ENCODE assay signal across 9 mouse cellular contexts in genomic region chr6:128992753-128993152, GRCm38 (mm10). TPM values are rescaled to one million over a fixed set of nuclear protein-coding genes. Genes with fewer than 3 reads are reported as not detected.
A peak's percentile ranks its signal among the peaks of the same experiment; 100 is the strongest.
DNase-seq lines count a peak whose midpoint lies in the region; ATAC-seq and TF ChIP-seq lines count a peak whose summit lies in the region.
"Had no signal": no experiment of that assay in that cellular context is flagged by ENCODE, and none has a peak within 500 bp of the region (broad histone marks: within the 10 kb centered on the region; RNA-seq: fewer than 3 reads in every experiment).

No protein-coding gene starts in this region.

- 5% methylated on average over 3 of the region's 3 CpGs for WGBS in forebrain, postnatal 0 days
- WGBS in midbrain, embryonic 10.5 days: 50% methylated on average over 3 of the region's 3 CpGs

- no peak for TF ChIP-seq EP300 in ES-Bruce4 (IDR thresholded peaks at IDR 0.05; ENCODE audit: insufficient read depth, low read depth, low read length)

- no peak for TF ChIP-seq POLR2A in ES-Bruce4 (IDR thresholded peaks at IDR 0.05; ENCODE audit: insufficient read depth, low read length)

- H3K9me3 ChIP-seq in ES-Bruce4 (replicated peaks; ENCODE audit: control insufficient read depth, insufficient read depth, low read length, poor library complexity, severe bottlenecking): peaks cover 43% of the 10 kb centered on the region
- H3K9me3 ChIP-seq in forebrain, postnatal 0 days (ENCODE audit: low read length): no peaks in the 10 kb centered on the region
- no peaks in the 10 kb centered on the region for H3K9me3 ChIP-seq in midbrain, embryonic 10.5 days (replicated peaks)

- no peaks in the 10 kb centered on the region for H3K27me3 ChIP-seq in ES-Bruce4 (ENCODE audit: control insufficient read depth, insufficient read depth, low read length, poor library complexity, severe bottlenecking)
- no peaks in the 10 kb centered on the region for H3K27me3 ChIP-seq in forebrain, postnatal 0 days (ENCODE audit: insufficient read depth, low read length)
- no peaks in the 10 kb centered on the region for H3K27me3 ChIP-seq in midbrain, embryonic 10.5 days (ENCODE audit: low read depth, poor library complexity, severe bottlenecking)

- no peaks in the 10 kb centered on the region for H3K4me1 ChIP-seq in ES-Bruce4 (ENCODE audit: control insufficient read depth, insufficient read depth, low read length)
- H3K4me1 ChIP-seq in forebrain, postnatal 0 days (ENCODE audit: insufficient read depth): no peaks in the 10 kb centered on the region
- H3K4me1 ChIP-seq in midbrain, embryonic 10.5 days: peaks cover 24% of the 10 kb centered on the region

- no peaks in the 10 kb centered on the region for H3K36me3 ChIP-seq in ES-Bruce4 (ENCODE audit: control insufficient read depth, insufficient read depth, low read length, poor library complexity, severe bottlenecking)
- H3K36me3 ChIP-seq in forebrain, postnatal 0 days (ENCODE audit: insufficient read depth): no peaks in the 10 kb centered on the region
- no peaks in the 10 kb centered on the region for H3K36me3 ChIP-seq in midbrain, embryonic 10.5 days

- no peak for TF ChIP-seq CTCF in ES-Bruce4 (IDR thresholded peaks at IDR 0.05; ENCODE audit: low read depth, low read length)
- no peak for TF ChIP-seq CTCF in forebrain, postnatal 0 days (IDR thresholded peaks at IDR 0.05; ENCODE audit: low read depth)

- H3K27ac ChIP-seq in ES-Bruce4 (ENCODE audit: insufficient read depth, low read length): peak overlapping the region; percentile 96
- H3K27ac ChIP-seq in forebrain, postnatal 0 days (ENCODE audit: low read depth, low read length): no peak overlapping the region
- peak overlapping the region; percentile 52 for H3K27ac ChIP-seq in midbrain, embryonic 10.5 days (replicated peaks)

- no peak overlapping the region for H3K4me3 ChIP-seq in ES-Bruce4 (ENCODE audit: low read depth, low read length)
- no peak overlapping the region for H3K4me3 ChIP-seq in forebrain, postnatal 0 days (ENCODE audit: low read depth, low read length)
- H3K4me3 ChIP-seq in midbrain, embryonic 10.5 days: no peak overlapping the region

- peak; percentile 59 for ATAC-seq in forebrain, postnatal 0 days

- intact Hi-C loops in heart, postnatal 36 days (cut with DNase I): no loop called here

- peak overlapping the region; percentile 21 for H3K4me2 ChIP-seq in forebrain, postnatal 0 days (ENCODE audit: low read depth)

- peak; percentile 77 for DNase-seq in A20 (ENCODE audit: low read depth, low spot score)
- peak; percentile 6 for DNase-seq in forebrain, postnatal 0 days
- DNase-seq in midbrain, embryonic 10.5 days (ENCODE audit: low spot score): no peak
- DNase-seq in ovary, adult 18-20 months (ENCODE audit: low spot score): no peak
- DNase-seq in heart, postnatal 36 days: no peak
- no peak for DNase-seq in right cerebral cortex, postnatal 25 days
- no peak for DNase-seq in urinary bladder, postnatal 4 days (ENCODE audit: low spot score in 2 of 2)
- DNase-seq: kidney, adult 8-10 months had no signal

- H3K9ac ChIP-seq in ES-Bruce4 (ENCODE audit: low read depth, poor library complexity, severe bottlenecking): no peak overlapping the region; the same call in 1 of the 2 replicates
- no peak overlapping the region for H3K9ac ChIP-seq in forebrain, postnatal 0 days

RNA-seq across cellular contexts. Expression of gene Klrb1f, which starts 52.9 kb away (rescaled TPM):
- polyA plus RNA-seq in ES-Bruce4 (2011; ENCODE audit: insufficient read depth, insufficient read length, low read depth, missing spikeins): not detected in 2 replicates
- 0.46 and 0.76 TPM in 2 replicates for total RNA-seq in forebrain, postnatal 0 days (2014; rRNA removed)
- polyA plus RNA-seq in forebrain, postnatal 0 days (2015; fragmentation: Nextera tagmentation; extraction: Ambion mirVana): 0.28 and 0.55 TPM in 2 replicates
- polyA plus RNA-seq in midbrain, embryonic 10.5 days (2016; fragmentation: Nextera tagmentation; extraction: Ambion mirVana): 0.25 TPM in 1 of 2 replicates, not detected in the other
- total RNA-seq in heart, postnatal 36 days (2021): not detected

RNA-seq across cellular contexts. Expression of gene Clec2g, which starts 58.6 kb away (rescaled TPM):
- polyA plus RNA-seq in ES-Bruce4 (2011; ENCODE audit: insufficient read depth, insufficient read length, low read depth, missing spikeins): not detected in 2 replicates
- total RNA-seq in forebrain, postnatal 0 days (2014; rRNA removed): 0.08 TPM in 1 of 2 replicates, not detected in the other
- polyA plus RNA-seq in forebrain, postnatal 0 days (2015; fragmentation: Nextera tagmentation; extraction: Ambion mirVana): not detected in 2 replicates
- polyA plus RNA-seq in midbrain, embryonic 10.5 days (2016; fragmentation: Nextera tagmentation; extraction: Ambion mirVana): not detected in 2 replicates
- total RNA-seq in heart, postnatal 36 days (2021): 1 to 10 TPM; 3.5 to 3.6 TPM

Comparison
In these comparisons a context has a peak if more than half of its experiments do, and no peak if none do; other contexts are left out.
1. DNase-seq: peak in A20 (single experiment) and forebrain, postnatal 0 days (single experiment); none in midbrain, embryonic 10.5 days (single experiment), ovary, adult 18-20 months (single experiment), heart, postnatal 36 days (0 of 2), right cerebral cortex, postnatal 25 days (single experiment) and urinary bladder, postnatal 4 days (0 of 2).